Mouse (Mus musculus): ENCODE data around the gene Slc5a11. TPM values are rescaled to one million over a fixed set of nuclear protein-coding genes. Genes with fewer than 3 reads are reported as not detected.

Gene Slc5a11
- polyA plus RNA-seq, 1 experiment from 2014 or later, result 0.18 TPM

DNA sequence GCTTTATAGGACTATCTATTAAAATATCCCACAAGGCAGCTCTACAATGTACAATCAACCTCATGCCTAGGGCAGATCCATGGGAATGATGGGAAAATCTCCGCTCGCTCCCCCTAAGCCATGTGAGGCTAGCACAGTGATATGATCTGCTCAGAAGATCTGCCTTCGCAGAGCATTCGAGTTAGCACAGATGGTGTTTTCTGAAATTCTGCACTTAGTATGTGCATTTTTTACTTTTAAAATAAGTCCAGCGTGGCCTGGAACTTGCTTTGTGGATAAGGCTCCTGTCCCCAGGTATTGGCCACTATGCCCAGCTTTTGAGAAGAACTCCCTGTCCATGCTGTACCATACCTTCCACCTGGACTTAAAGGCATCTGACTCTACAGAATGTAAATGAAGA lies 71.3 kb downstream of the Slc5a11 start:
- H3K36me3 ChIP-seq, result peaks cover 70% of the 10 kb centered on the region
- 89% methylated on average over 5 of the region's 5 CpGs for whole genome bisulfite sequencing (ENCODE audit: insufficient replicate concordance)

DNA sequence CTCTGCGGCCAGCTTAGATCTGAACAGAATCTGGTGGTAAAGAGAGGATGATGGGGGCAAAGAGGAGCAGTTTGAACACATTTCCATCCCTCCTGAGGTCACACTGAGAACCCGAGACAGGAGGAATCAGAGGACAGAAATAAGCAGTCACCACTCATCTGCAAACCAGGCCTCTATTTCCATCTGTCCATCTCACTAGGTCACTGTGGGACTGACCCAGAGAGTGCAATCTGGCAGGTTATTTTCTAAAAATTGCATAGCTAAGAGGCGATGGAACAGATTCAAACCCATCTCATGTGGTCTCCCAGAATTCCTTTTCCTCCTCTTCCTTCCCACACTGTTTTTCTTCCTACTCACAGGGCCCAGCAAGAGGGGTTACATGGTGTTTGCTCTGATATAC lies 73.3 kb downstream of the Slc5a11 start:
- H3K9ac ChIP-seq, result no peak overlapping the region
- H3K4me3 ChIP-seq (replicated peaks), result no peak overlapping the region
- ATAC-seq (ENCODE audit: low read depth) (no peak), DNase-seq (no peak)
- WGBS (ENCODE audit: insufficient replicate concordance), result 73% methylated on average over 3 of the region's 3 CpGs
- H3K36me3 ChIP-seq, result peaks cover 78% of the 10 kb centered on the region
- no peaks in the 10 kb centered on the region for H3K27me3 ChIP-seq
- no peaks in the 10 kb centered on the region for H3K4me1 ChIP-seq (replicated peaks)
- no peak overlapping the region for H3K4me2 ChIP-seq
- H3K9me3 ChIP-seq (replicated peaks), result no peaks in the 10 kb centered on the region
- no peak overlapping the region for H3K27ac ChIP-seq

More for the DNA sequence above, 71.3 kb downstream of the Slc5a11 start:
- H3K9ac ChIP-seq, result no peak overlapping the region
- ATAC-seq (ENCODE audit: low read depth) (no peak), DNase-seq (no peak)
- no peaks in the 10 kb centered on the region for H3K9me3 ChIP-seq (replicated peaks)
- H3K27ac ChIP-seq, result no peak overlapping the region
- H3K4me1 ChIP-seq (replicated peaks), result no peaks in the 10 kb centered on the region
- no peak overlapping the region for H3K4me3 ChIP-seq (replicated peaks)
- no peak overlapping the region for H3K4me2 ChIP-seq
- no peaks in the 10 kb centered on the region for H3K27me3 ChIP-seq

DNA sequence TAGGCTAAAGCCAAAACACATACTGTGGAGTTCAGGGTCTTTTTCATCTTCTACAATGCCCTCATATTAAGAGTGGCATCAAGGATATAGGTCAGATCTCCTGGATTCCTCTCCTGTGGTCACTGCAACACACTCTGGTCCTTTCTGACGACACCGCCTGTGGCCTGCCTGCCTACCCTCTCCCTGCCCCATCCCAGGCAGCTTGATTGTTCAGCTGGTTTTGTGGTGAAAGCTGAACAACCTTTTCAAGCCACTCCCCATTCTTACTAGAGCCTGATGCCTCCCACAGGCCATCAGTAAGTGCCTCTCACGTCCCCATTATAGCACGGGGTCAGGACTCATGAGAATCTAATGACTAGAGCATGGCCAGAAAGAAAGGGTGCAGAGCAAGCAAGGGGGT lies 74.6 kb downstream of the Slc5a11 start:
- DNase-seq, result no peak
- WGBS (ENCODE audit: insufficient replicate concordance), result 83% methylated on average over 4 of the region's 4 CpGs

DNA sequence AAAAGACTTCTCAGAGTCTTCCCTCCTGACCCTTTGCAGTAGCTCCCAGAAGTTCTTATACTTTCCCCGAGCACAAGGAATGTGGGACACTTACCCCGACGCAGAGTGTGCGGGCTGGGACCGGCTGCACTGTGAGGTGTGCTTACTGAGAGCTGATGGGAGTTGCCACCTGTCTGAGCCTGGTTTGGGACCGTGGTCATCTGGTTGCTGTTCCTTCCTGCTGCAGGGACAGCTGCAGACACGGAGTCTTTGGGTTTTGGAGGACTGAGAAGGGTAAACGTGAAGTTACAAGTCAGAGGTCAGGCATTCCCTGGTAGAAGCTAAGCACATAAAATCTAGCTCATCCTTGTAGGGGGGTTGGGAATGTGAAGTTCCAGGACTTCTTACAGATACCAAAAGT lies 77.4 kb downstream of the Slc5a11 start:
- H3K9me3 ChIP-seq (replicated peaks), result no peaks in the 10 kb centered on the region
- H3K9ac ChIP-seq, result no peak overlapping the region
- 85% methylated on average over 8 of the region's 8 CpGs for WGBS (ENCODE audit: insufficient replicate concordance)
- no peak overlapping the region for H3K4me2 ChIP-seq
- no peaks in the 10 kb centered on the region for H3K4me1 ChIP-seq (replicated peaks)
- no peak for ATAC-seq (ENCODE audit: low read depth)
- no peak overlapping the region for H3K27ac ChIP-seq
- DNase-seq, result no peak
- H3K4me3 ChIP-seq (replicated peaks), result no peak overlapping the region
- no peaks in the 10 kb centered on the region for H3K27me3 ChIP-seq
- H3K36me3 ChIP-seq, result peaks cover 91% of the 10 kb centered on the region

More for the DNA sequence above, 74.6 kb downstream of the Slc5a11 start:
- Histone ChIP-seq H3K9me3 (replicated peaks) (no peaks in the 10 kb centered on the region), H3K4me2 (no peak overlapping the region), H3K27me3 (no peaks in the 10 kb centered on the region), H3K4me3 (replicated peaks) (no peak overlapping the region), H3K36me3 (peaks cover 83% of the 10 kb centered on the region), H3K4me1 (replicated peaks) (no peaks in the 10 kb centered on the region), H3K27ac (no peak overlapping the region), H3K9ac (no peak overlapping the region)
- no peak for ATAC-seq (ENCODE audit: low read depth)

DNA sequence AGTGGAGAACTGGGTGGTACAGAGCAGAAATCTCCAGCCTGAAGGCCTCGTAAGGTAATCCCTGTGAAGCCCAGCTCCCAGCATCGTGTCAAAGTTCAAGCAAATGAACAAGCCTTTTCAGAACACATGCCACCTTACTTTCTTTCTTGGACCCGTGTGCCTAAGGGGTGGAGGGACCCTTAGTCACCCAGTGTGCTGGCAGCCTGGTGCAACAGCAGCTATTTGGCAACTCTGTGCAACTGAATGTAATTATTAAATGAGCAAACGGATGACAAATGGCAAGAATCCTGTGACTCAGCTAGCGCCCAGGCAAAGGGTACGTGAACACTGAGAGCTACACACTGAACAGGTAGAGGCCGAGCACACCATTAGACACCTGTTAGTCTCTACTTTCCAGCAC lies 79.3 kb downstream of the Slc5a11 start:
- Histone ChIP-seq H3K36me3 (peaks cover 96% of the 10 kb centered on the region), H3K27me3 (no peaks in the 10 kb centered on the region), H3K9ac (no peak overlapping the region), H3K4me2 (no peak overlapping the region), H3K4me1 (replicated peaks) (no peaks in the 10 kb centered on the region), H3K27ac (no peak overlapping the region), H3K4me3 (replicated peaks) (no peak overlapping the region), H3K9me3 (replicated peaks) (no peaks in the 10 kb centered on the region)
- no peak for ATAC-seq (ENCODE audit: low read depth)
- 87% methylated on average over 7 of the region's 7 CpGs for WGBS (ENCODE audit: insufficient replicate concordance)
- no peak for DNase-seq

DNA sequence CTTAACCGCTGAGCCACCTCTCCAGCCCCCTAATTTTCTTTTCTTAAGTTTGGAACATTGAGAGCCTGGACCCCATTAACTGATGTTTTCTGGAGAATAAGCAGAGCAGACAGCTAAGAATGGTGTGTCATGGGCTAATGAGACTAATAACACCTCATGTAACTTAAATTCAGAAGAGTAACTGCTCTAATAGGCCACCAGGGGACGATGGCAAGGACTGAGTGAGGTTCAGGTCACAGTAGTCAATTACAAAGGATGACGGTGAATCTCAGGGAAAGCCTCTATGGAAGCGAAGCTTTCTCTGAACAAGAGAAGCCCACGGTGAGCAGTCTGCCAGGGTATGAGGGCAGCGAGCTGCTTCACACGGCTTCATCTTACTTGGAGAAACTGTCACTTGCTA lies 80.8 kb downstream of the Slc5a11 start:
- Histone ChIP-seq H3K36me3 (peaks cover 96% of the 10 kb centered on the region), H3K4me3 (replicated peaks) (no peak overlapping the region), H3K27me3 (no peaks in the 10 kb centered on the region), H3K27ac (no peak overlapping the region), H3K4me1 (replicated peaks) (no peaks in the 10 kb centered on the region), H3K9ac (no peak overlapping the region), H3K9me3 (replicated peaks) (no peaks in the 10 kb centered on the region), H3K4me2 (no peak overlapping the region)
- ATAC-seq (ENCODE audit: low read depth), result no peak
- no peak for DNase-seq
- 88% methylated on average over 7 of the region's 7 CpGs for WGBS (ENCODE audit: insufficient replicate concordance)

DNA sequence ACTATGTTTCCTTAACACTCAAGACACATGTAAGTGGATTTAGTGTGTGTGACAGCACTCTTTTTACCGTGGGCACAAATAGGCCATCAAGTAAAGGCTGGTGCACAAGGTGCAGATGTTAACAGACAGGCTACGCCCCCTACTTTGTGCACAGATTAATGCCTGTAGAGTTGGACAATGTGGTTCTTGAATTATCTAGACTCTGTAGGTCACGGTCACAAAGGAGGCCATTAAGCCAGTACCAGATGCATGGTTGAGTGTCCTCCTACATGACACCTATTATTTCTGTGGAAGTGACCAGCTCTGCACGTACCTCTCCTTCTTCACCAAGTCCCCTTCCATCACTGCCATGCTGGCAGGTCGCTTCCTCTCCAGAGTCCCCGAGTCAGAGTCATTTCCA lies 81.5 kb downstream of the Slc5a11 start:
- ATAC-seq (ENCODE audit: low read depth), result no peak
- peaks cover 92% of the 10 kb centered on the region for H3K36me3 ChIP-seq
- WGBS (ENCODE audit: insufficient replicate concordance), result 83% methylated on average over 6 of the region's 6 CpGs

DNA sequence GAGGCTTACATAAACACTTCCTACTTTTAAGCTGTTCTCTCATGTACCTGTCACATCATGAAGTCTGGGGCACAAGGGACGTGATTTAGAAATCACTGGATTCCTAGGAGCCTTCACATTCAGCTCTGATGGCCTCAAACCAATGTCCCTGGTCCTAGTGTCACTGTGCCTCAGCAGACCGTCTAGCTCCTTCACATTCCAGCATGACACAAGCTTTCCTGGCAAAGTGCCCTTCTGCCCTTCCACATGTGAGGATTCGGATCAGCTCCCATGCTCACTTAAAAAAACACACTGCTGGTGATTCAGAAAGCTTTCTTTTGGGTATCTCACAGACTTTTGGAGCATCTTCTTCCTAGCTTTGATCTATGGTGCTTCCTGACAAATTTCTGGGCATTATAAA lies 83.6 kb downstream of the Slc5a11 start:
- H3K4me1 ChIP-seq (replicated peaks), result no peaks in the 10 kb centered on the region
- no peaks in the 10 kb centered on the region for H3K9me3 ChIP-seq (replicated peaks)
- DNase-seq (no peak), ATAC-seq (ENCODE audit: low read depth) (no peak)
- no peak overlapping the region for H3K4me3 ChIP-seq (replicated peaks)
- no peak overlapping the region for H3K27ac ChIP-seq
- H3K9ac ChIP-seq, result no peak overlapping the region
- no peak overlapping the region for H3K4me2 ChIP-seq
- peaks cover 80% of the 10 kb centered on the region for H3K36me3 ChIP-seq
- WGBS (ENCODE audit: insufficient replicate concordance), result 77% methylated on average over 3 of the region's 3 CpGs
- H3K27me3 ChIP-seq, result no peaks in the 10 kb centered on the region

More for the DNA sequence above, 81.5 kb downstream of the Slc5a11 start:
- H3K27ac ChIP-seq, result no peak overlapping the region
- DNase-seq, result no peak
- no peaks in the 10 kb centered on the region for H3K4me1 ChIP-seq (replicated peaks)
- no peak overlapping the region for H3K9ac ChIP-seq
- H3K4me3 ChIP-seq (replicated peaks), result no peak overlapping the region
- H3K9me3 ChIP-seq (replicated peaks), result no peaks in the 10 kb centered on the region
- no peaks in the 10 kb centered on the region for H3K27me3 ChIP-seq
- H3K4me2 ChIP-seq, result no peak overlapping the region

DNA sequence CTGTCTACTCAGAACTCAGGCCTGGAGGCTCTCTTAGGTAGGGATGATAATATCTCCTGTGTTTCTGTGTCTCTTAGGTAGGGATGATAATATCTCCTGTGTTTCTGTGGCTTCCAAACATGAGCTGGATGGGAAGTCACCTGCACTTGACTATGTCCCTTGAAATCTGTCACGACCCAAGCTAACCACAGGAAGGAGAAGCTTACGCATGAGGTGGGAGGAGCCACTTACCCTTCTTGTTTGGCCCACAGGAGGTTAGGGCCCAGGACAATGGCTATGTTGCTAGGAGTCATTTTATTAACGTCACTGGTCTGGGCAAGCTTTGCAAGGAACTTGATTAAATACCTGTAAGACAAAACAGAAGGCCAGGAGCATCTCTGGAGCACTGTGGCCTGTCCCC lies 85.7 kb downstream of the Slc5a11 start:
- no peaks in the 10 kb centered on the region for H3K4me1 ChIP-seq (replicated peaks)
- 57% methylated on average over 3 of the region's 3 CpGs for WGBS (ENCODE audit: insufficient replicate concordance)
- H3K36me3 ChIP-seq, result peaks cover 77% of the 10 kb centered on the region

DNA sequence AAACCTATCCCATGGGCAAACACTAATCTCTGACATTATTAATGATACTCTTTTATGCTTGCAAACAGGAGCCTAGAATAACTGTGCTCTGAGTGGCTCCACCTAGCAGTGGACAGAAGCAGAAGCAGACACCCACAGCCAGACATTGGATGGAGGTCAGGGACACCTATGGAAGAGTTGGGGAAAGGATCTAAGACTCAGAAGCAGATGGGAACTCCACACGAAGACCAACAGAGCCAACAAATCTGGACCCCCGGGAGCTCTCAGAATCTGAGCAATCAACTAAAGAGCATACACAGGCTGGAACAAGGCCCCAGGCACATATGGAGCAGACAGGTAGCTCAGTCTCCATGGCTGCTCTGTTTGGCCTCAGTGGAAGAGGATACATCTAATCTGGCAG lies 90.8 kb downstream of the Slc5a11 start:
- H3K9me3 ChIP-seq (replicated peaks), result no peaks in the 10 kb centered on the region
- H3K27ac ChIP-seq, result no peak overlapping the region
- no peak overlapping the region for H3K4me3 ChIP-seq (replicated peaks)
- no peak overlapping the region for H3K4me2 ChIP-seq
- 76% methylated on average over 2 of the region's 2 CpGs for WGBS (ENCODE audit: insufficient replicate concordance)
- H3K36me3 ChIP-seq, result peaks cover 65% of the 10 kb centered on the region
- no peaks in the 10 kb centered on the region for H3K27me3 ChIP-seq
- H3K9ac ChIP-seq, result no peak overlapping the region
- ATAC-seq (ENCODE audit: low read depth) (no peak), DNase-seq (no peak)
- H3K4me1 ChIP-seq (replicated peaks), result no peaks in the 10 kb centered on the region

More for the DNA sequence above, 85.7 kb downstream of the Slc5a11 start:
- Histone ChIP-seq H3K27ac (no peak overlapping the region), H3K9ac (no peak overlapping the region), H3K4me2 (no peak overlapping the region), H3K9me3 (replicated peaks) (no peaks in the 10 kb centered on the region), H3K27me3 (no peaks in the 10 kb centered on the region), H3K4me3 (replicated peaks) (no peak overlapping the region)
- no peak for ATAC-seq (ENCODE audit: low read depth)
- DNase-seq, result no peak

DNA sequence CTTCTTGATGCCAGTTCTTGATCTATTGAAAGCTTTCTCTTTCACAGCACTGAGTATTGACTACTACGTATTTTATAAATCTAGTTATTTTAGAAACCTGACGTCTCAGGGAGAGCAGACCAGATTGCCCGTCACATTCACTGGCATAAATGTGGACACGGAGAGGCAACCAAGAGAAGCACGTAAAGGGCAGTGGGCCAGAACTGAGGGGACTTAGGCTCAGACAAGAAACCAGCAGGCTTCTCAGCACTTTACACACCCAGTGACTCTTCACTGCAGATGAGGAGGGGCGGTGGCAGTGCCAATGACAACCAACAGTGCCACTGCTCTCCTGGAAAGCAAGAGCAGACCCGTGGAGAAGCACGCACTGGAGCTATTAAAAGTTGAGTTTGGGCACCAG lies 92.7 kb downstream of the Slc5a11 start:
- Histone ChIP-seq H3K36me3 (peaks cover 77% of the 10 kb centered on the region), H3K27ac (no peak overlapping the region), H3K9ac (no peak overlapping the region), H3K9me3 (replicated peaks) (no peaks in the 10 kb centered on the region), H3K4me1 (replicated peaks) (no peaks in the 10 kb centered on the region), H3K4me2 (no peak overlapping the region), H3K4me3 (replicated peaks) (no peak overlapping the region), H3K27me3 (no peaks in the 10 kb centered on the region)
- WGBS (ENCODE audit: insufficient replicate concordance), result 91% methylated on average over 8 of the region's 8 CpGs
- ATAC-seq (ENCODE audit: low read depth) (no peak), DNase-seq (no peak)

DNA sequence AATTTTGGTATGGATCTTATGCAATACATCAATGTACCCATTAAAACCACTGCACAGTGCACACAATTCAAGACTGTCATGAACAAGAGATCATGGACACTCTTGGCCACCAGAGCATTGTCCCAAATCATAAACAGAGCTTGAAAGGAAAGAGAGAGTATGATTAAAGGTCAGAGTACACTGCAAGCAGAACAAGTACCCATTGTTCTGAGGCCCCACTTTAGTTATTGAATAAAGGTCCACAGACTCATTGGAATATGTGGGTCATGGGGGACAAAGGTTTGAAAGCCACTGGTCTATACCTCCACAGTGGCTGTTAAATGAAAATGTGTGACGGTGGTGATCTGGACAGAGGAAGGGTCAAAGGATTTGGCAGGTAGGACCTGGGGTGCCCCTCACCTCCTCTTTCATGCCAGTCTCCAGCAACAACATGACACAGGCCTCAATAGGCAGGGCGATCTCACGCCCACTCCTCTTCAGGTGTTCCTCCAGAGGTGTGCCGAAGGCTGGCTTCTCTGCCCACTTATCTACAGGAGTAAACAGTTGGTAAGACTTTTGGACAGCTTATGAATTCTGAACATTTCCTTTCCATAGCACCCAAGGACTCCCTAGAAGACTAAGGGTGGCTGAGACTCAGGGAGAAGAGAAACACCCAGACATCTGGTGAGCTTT lies 93.4 kb downstream of the Slc5a11 start:
- DNase-seq (no peak), ATAC-seq (ENCODE audit: low read depth) (no peak)
- Histone ChIP-seq H3K4me2 (no peak overlapping the region), H3K4me3 (replicated peaks) (no peak overlapping the region), H3K27ac (no peak overlapping the region), H3K36me3 (peaks cover 83% of the 10 kb centered on the region), H3K4me1 (replicated peaks) (no peaks in the 10 kb centered on the region), H3K9ac (no peak overlapping the region), H3K9me3 (replicated peaks) (no peaks in the 10 kb centered on the region), H3K27me3 (no peaks in the 10 kb centered on the region)
- WGBS (ENCODE audit: insufficient replicate concordance), result 91% methylated on average over 4 of the region's 4 CpGs
